Mouse (Mus musculus) small intestine, adult 2 months (tissue): ENCODE results near the gene Arl4c. TPM values are rescaled to one million over a fixed set of nuclear protein-coding genes. Genes with fewer than 3 reads are reported as not detected.

Experiments
- H3K27ac ChIP-seq: fragments of 200-500 bp; 2 replicates; pipeline ENCODE4 v1.5.1; 2012; ENCODE audit warnings: low read depth, low read length, control low read depth, inconsistent platforms; ENCODE audit not compliant: insufficient read depth
- H3K27me3 ChIP-seq: fragments of 200-500 bp; 2 replicates; pipeline ENCODE4 v1.6.1; 2012; ENCODE audit warnings: mild to moderate bottlenecking, moderate library complexity, low read length, inconsistent platforms; ENCODE audit not compliant: control insufficient read depth, insufficient read depth
- H3K36me3 ChIP-seq: fragments of 200-500 bp; 2 replicates; pipeline ENCODE4 v1.6.1; 2012; ENCODE audit warnings: mild to moderate bottlenecking, low read length, control low read depth, inconsistent platforms; ENCODE audit not compliant: control insufficient read depth, insufficient read depth
- H3K4me1 ChIP-seq: fragments of 200-500 bp; 2 replicates; pipeline ENCODE4 v1.6.1; 2012; ENCODE audit warnings: low read length, inconsistent platforms, mixed read lengths; ENCODE audit not compliant: control insufficient read depth, insufficient read depth, insufficient read length
- H3K4me3 ChIP-seq: fragments of 200-500 bp; 2 replicates; pipeline ENCODE4 v1.5.1; 2012; ENCODE audit warnings: low read depth, mild to moderate bottlenecking, control low read depth, inconsistent platforms, low read length, moderate library complexity
- CTCF ChIP-seq: fragments of 200-500 bp; IDR thresholded peaks from 2 replicates; pipeline ENCODE4 v1.5.1; 2012; ENCODE audit warnings: low read depth, mild to moderate bottlenecking, control low read depth, inconsistent platforms, low read length, moderate library complexity, mixed read lengths; ENCODE audit not compliant: insufficient replicate concordance, insufficient read length; ENCODE audit errors: extremely low read depth
- POLR2A ChIP-seq: fragments of 200-500 bp; IDR thresholded peaks from 2 replicates; pipeline ENCODE4 v1.6.1; 2012; ENCODE audit warnings: low read depth, mild to moderate bottlenecking, control low read depth, inconsistent platforms, low read length, moderate library complexity
- WGBS: fragments of 180-500 bp; shearing (Covaris S2); methylation state at CpG from one replicate; pipeline ENCODE4 v1.1.7; 2018; 5-methylcytosine and 5-hydroxymethylcytosine counted together
- polyA plus RNA-seq: library from polyadenylated mRNA; depleted of rRNA; stranded (reverse); fragments of >200 nt; gene quantifications from 2 replicates; pipeline ENCODE4 v1.2.3, GENCODE M21; 2012

Arl4c gene
- polyA plus RNA-seq, 1 experiment: 6.5 TPM

DNA sequence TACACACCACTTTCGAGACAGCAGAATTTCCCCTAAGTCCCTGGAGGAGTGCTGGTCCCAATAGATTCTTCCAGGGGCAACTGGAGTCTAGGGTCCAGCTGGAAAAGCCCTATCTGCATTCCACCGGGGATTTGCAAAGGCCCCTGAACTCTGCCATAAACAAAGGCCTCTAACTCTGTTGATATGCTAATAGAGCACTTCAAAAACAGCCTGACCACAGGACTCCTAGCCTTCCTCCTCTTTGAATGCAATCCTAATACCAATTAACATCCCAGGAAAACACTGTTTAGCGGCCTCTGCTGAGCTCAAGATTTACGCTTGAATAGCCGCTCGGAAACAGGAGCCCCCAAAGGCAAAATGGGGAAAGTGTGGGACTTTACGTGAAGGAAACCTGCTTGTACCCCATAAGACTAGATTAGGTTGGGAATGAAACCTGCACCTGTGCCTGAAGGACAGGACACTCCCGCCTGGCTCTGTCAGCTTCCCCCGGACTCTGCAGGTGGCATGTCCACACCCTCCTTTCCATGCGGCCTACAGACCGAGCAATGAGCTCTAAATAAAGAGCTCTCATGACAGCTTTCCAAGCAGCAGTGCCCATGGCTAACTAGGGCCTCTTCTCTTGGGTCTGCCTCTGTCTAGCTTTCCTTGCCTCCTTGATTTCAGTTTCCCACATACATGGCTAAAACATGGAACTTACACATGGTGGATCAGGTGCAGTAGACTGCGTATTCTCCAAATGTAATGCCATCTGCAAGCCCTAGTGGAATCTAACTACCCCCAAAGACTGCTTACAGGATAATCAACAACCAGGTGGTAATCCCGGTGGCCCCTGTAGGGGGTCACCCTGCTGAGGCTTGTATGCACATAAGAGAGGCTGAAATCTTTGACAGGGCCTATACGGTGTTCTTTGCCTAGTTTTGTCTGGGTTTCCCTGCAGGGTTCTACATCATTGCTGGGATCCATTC, 32.9 kb downstream of the Arl4c start:
- no peak overlapping the region for H3K27ac ChIP-seq
- H3K27me3 ChIP-seq: no peaks in the 10 kb centered on the region
- no peak overlapping the region for H3K4me3 ChIP-seq
- no peak for TF ChIP-seq POLR2A
- no peak for TF ChIP-seq CTCF
- H3K4me1 ChIP-seq: peaks cover 7% of the 10 kb centered on the region; the same call in 1 of the 2 replicates
- H3K36me3 ChIP-seq: no peaks in the 10 kb centered on the region
- WGBS: 61% methylated on average over 14 of the region's 14 CpGs

DNA sequence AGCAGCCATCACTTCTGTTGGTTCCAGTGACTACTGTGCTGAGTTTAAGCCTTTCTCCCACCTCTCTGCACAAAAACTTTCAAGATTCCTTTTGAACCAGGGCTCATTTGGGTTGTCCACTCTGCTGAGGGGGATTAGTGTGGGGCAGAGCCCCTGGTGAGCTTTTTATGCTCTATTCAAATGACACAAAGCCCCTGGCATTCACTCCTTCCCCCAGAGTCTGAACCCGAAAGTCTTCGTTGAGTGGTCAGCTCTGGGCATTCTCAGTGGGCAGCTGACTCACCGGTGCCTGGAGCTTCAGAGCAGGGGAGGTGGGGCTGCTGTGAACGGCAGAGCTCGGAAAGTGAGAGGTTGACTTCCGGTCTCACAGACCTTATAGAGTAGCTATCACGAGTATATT, 33.7 kb downstream of the Arl4c start:
- Histone ChIP-seq H3K4me1 (peaks cover 7% of the 10 kb centered on the region; the same call in 1 of the 2 replicates), H3K4me3 (no peak overlapping the region), H3K27me3 (no peaks in the 10 kb centered on the region), H3K27ac (no peak overlapping the region), H3K36me3 (no peaks in the 10 kb centered on the region)
- 81% methylated on average over 7 of the region's 7 CpGs for WGBS
- TF ChIP-seq POLR2A: no peak
- TF ChIP-seq CTCF: no peak

DNA sequence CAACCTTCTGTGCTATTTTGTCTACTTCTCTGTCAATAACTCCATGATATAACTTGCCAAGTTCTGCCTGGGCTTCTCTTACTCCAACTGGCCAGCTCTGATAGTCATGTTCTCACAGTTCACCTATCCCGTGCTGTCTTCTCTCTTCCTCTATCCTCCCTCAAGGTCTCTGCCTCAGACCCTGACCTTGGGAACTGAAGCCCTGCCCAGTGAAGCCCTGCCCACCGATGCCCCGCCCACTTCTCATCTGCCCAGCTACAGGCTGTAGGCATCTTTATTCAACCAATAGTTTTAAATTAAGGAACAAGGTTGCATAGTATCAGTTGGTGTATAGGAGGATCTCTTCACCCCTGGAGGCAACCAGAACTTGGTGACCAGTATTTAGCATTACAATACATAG, 37.4 kb downstream of the Arl4c start:
- Histone ChIP-seq H3K36me3 (no peaks in the 10 kb centered on the region), H3K4me1 (peaks cover 7% of the 10 kb centered on the region; the same call in 1 of the 2 replicates), H3K4me3 (no peak overlapping the region), H3K27ac (no peak overlapping the region), H3K27me3 (no peaks in the 10 kb centered on the region)
- TF ChIP-seq POLR2A (no peak), CTCF (no peak)
- WGBS: 69% methylated on average over 3 of the region's 3 CpGs

DNA sequence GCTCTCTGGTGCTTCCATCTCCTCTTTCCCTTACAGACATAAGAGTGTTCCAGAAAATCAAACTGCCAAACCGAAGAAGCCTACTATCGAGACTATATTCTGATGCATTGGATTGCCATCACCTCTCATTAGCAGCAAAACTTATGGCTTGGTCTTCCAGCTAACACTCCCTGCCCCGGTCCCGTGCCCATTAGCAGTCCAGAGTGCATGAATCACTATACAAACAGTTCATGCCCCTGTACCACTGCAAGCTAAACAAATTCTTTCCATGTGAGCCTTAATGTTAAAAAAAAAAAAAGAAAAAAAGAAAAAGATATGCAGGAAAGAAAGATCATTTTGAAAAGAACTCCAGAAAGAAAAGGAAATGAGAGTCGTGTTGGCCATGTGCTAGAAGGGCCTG, 39.3 kb downstream of the Arl4c start:
- WGBS: 53% methylated on average over 5 of the region's 5 CpGs
- no peak overlapping the region for H3K4me3 ChIP-seq
- no peak for TF ChIP-seq CTCF
- no peak for TF ChIP-seq POLR2A
- no peaks in the 10 kb centered on the region for H3K36me3 ChIP-seq
- peaks cover 3% of the 10 kb centered on the region; the same call in 1 of the 2 replicates for H3K4me1 ChIP-seq
- H3K27me3 ChIP-seq: no peaks in the 10 kb centered on the region
- no peak overlapping the region for H3K27ac ChIP-seq

DNA sequence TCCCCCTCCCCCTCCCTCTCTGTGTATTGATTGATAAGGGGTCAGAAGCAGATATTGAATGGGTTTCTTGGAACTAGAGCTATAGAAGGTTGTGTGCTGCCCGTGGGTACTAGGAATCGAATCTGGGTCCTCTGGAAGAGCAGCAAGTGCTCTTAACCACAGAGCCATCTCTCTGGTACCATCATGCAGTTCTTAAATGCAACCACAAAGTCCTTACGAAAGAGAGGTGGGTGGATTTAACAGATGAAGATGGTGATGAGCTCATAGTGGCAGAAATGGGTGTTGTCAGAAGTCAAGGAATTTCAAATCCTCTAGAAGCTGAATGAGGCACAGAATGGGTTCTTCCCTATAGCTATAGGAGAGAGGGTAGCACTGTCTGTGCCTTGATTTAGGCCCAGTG, 40.8 kb downstream of the Arl4c start:
- WGBS: 87% methylated on average over 3 of the region's 3 CpGs

DNA sequence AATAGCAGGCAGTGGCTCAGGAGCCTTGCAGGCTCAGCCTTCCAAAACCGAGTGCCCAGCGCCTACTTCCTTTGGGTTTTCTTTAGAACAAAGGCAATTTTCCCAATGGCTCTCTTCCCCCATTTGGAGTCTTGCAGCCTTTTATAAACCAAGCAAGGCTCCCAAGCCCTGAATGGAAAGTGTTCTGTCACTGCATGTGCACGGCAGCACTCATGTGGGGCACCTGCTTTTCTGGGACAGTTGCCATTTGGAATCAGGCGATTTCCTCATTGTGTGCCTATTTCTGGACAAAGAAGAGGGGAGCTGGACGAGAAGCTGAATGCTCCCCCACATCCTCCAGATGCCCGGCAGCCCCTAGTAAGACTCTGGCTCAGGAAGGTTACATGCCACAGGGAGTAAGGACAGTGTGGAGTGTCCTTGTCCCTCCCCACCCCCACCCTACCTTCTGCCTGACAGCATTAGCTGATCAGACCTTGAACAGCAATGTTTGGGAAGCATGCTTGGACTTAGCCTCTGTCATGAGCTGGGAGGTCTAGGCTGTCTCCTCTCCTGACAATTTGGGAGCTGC, 43.6 kb downstream of the Arl4c start:
- Histone ChIP-seq H3K36me3 (no peaks in the 10 kb centered on the region), H3K4me3 (no peak overlapping the region), H3K4me1 (peaks cover 11% of the 10 kb centered on the region; the same call in 1 of the 2 replicates), H3K27me3 (no peaks in the 10 kb centered on the region), H3K27ac (no peak overlapping the region)
- WGBS: 26% methylated on average over 6 of the region's 6 CpGs
- TF ChIP-seq POLR2A (no peak), CTCF (no peak)

More for the DNA sequence above, 40.8 kb downstream of the Arl4c start:
- TF ChIP-seq CTCF (no peak), POLR2A (no peak)
- H3K27ac ChIP-seq: no peak overlapping the region
- H3K4me1 ChIP-seq: peaks cover 3% of the 10 kb centered on the region; the same call in 1 of the 2 replicates
- H3K4me3 ChIP-seq: no peak overlapping the region
- no peaks in the 10 kb centered on the region for H3K27me3 ChIP-seq
- no peaks in the 10 kb centered on the region for H3K36me3 ChIP-seq

DNA sequence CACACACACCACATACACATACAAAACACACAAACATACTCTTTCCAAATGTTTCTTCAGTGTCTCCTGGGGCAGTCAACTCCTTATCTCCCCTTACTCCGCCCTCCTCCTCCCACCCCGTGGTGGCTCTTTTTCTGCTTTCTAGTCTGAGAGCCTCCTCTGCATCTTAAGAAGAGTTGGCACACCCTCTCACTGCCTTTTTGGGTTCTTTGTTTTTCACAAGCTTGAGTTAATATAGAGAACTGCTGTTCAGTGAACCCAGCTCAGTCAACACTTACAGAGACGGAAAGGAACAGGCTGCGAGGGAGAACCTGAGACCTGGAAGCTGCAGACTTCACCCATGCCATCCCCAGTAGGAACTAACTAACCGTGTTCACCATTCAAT, 45.9 kb downstream of the Arl4c start:
- H3K4me3 ChIP-seq: no peak overlapping the region
- WGBS: 73% methylated on average over 5 of the region's 5 CpGs
- no peaks in the 10 kb centered on the region for H3K27me3 ChIP-seq
- H3K27ac ChIP-seq: no peak overlapping the region
- H3K36me3 ChIP-seq: no peaks in the 10 kb centered on the region
- H3K4me1 ChIP-seq: peaks cover 11% of the 10 kb centered on the region; the same call in 1 of the 2 replicates
- TF ChIP-seq CTCF (no peak), POLR2A (no peak)
